Mouse (Mus musculus): ENCODE results near the gene Gm8693. TPM values are rescaled to one million over a fixed set of nuclear protein-coding genes. Genes with fewer than 3 reads are reported as not detected.
"Not testable (repeated sequence)": the region's sequence is repeated elsewhere in the genome, so short reads cannot be mapped to it uniquely, and the experiment has no call there.

The Gm8693 gene
- not detected in 2 replicates for polyA plus RNA-seq (2015; fragmentation: Nextera tagmentation; extraction: Ambion mirVana)

DNA sequence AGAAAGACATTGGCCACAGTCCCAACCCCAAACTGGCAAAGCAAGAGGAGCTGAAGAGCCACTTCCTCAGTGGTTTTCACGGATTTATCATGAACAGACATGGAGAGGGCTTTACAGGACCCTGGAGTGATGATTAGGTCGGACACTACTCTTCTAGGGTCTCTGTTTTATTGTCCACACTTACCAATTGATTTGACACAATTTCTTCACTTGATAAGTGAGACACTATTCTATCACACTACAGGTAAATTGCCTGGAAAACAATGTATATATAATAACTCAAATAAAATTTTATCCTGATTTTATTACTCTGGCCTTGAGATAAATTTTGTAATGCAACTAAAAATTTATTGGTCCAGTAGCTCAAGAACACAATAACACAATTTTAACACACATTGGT, at the start of gene Gm8693:
Gene Gm8693, minus strand, starts transcription at position 101 of the 400 bp plus-strand sequence.
- not testable (repeated sequence) for ATAC-seq (ENCODE audit: insufficient number of reproducible peaks, low FRiP score, low TSS enrichment, low read depth); H3K27ac ChIP-seq (replicated peaks); H3K27me3 ChIP-seq; H3K9me3 ChIP-seq (replicated peaks); H3K4me2 ChIP-seq (replicated peaks); H3K36me3 ChIP-seq; H3K9ac ChIP-seq; H3K4me3 ChIP-seq (replicated peaks); H3K4me1 ChIP-seq
- no CpG with 5 or more reads among the region's 2 CpGs for WGBS

DNA sequence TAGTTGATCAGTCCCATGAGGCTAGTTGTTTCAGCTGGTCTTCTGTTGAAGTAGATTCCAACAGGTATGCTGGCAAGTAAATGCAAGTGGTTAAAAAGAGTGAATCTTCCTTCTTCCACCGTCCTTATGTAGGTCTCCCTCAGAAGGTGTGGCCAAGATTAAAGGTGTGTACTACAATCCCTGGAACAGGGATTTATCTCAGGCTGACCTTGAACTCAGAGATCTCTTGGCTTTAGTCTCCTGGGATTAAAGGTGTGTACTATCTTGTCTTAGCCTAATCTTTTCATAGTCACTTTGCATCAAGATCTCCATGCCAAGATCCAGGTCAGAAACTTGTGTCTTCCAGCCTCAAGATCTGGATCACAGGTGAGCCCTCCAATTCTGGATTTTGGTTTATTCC, 27.5 kb upstream of the Gm8693 start, which contains the start of gene Gm4567:
Gene Gm4567, minus strand, starts transcription at position 101 of the 400 bp plus-strand sequence.
- H3K4me2 ChIP-seq (replicated peaks); H3K9me3 ChIP-seq (replicated peaks); H3K36me3 ChIP-seq; H3K4me1 ChIP-seq; H3K27me3 ChIP-seq; ATAC-seq (ENCODE audit: insufficient number of reproducible peaks, low FRiP score, low TSS enrichment, low read depth); H3K4me3 ChIP-seq (replicated peaks); H3K9ac ChIP-seq; H3K27ac ChIP-seq (replicated peaks): not testable (repeated sequence)
- no CpG with 5 or more reads among the region's 1 CpGs for WGBS

GRCm38 (mm10) chr7:22657718-22658117, 34.4 kb downstream of the Gm8693 start, which contains the start of gene Vmn1r155:
Vmn1r155 (plus strand) TSS chr7:22658018.
- not testable (repeated sequence) for H3K9ac ChIP-seq; H3K27me3 ChIP-seq; H3K4me2 ChIP-seq (replicated peaks); H3K4me3 ChIP-seq (replicated peaks); ATAC-seq (ENCODE audit: insufficient number of reproducible peaks, low FRiP score, low TSS enrichment, low read depth); H3K4me1 ChIP-seq; H3K9me3 ChIP-seq (replicated peaks); H3K36me3 ChIP-seq; H3K27ac ChIP-seq (replicated peaks)
- WGBS, result no CpG with 5 or more reads among the region's 3 CpGs

Other genes starting within 250 kb of the Gm8693 start
- gene Gm10665, start 228.2 kb downstream of the Gm8693 start, polyA plus RNA-seq (2015; fragmentation: Nextera tagmentation; extraction: Ambion mirVana), result not detected in 2 replicates
- gene Vmn1r151, start 192.6 kb downstream of the Gm8693 start, polyA plus RNA-seq (2015; fragmentation: Nextera tagmentation; extraction: Ambion mirVana), result not detected in 2 replicates
- gene Vmn1r152, start 169.3 kb downstream of the Gm8693 start, polyA plus RNA-seq (2015; fragmentation: Nextera tagmentation; extraction: Ambion mirVana), result not detected in 2 replicates
- gene Gm8677, start 157.4 kb downstream of the Gm8693 start, polyA plus RNA-seq (2015; fragmentation: Nextera tagmentation; extraction: Ambion mirVana), result not detected in 2 replicates
- not detected in 2 replicates for gene Gm4201, start 127.0 kb downstream of the Gm8693 start, polyA plus RNA-seq (2015; fragmentation: Nextera tagmentation; extraction: Ambion mirVana)
- not detected in 2 replicates for gene Gm4565, start 104.2 kb downstream of the Gm8693 start, polyA plus RNA-seq (2015; fragmentation: Nextera tagmentation; extraction: Ambion mirVana)
- not detected in 2 replicates for gene Vmn1r155, start 34.3 kb downstream of the Gm8693 start, polyA plus RNA-seq (2015; fragmentation: Nextera tagmentation; extraction: Ambion mirVana)
- gene Gm4567, start 27.4 kb upstream of the Gm8693 start, polyA plus RNA-seq (2015; fragmentation: Nextera tagmentation; extraction: Ambion mirVana), result not detected in 2 replicates
- gene Vmn1r157, start 69.4 kb upstream of the Gm8693 start, polyA plus RNA-seq (2015; fragmentation: Nextera tagmentation; extraction: Ambion mirVana), result not detected in 2 replicates
- not detected in 2 replicates for gene Vmn1r158, start 98.5 kb upstream of the Gm8693 start, polyA plus RNA-seq (2015; fragmentation: Nextera tagmentation; extraction: Ambion mirVana)
- gene Vmn1r159, start 151.3 kb upstream of the Gm8693 start, polyA plus RNA-seq (2015; fragmentation: Nextera tagmentation; extraction: Ambion mirVana), result not detected in 2 replicates
- not detected in 2 replicates for gene Vmn1r160, start 178.9 kb upstream of the Gm8693 start, polyA plus RNA-seq (2015; fragmentation: Nextera tagmentation; extraction: Ambion mirVana)

All from embryonic facial prominence, embryonic 15.5 days (tissue).